Mouse (Mus musculus) spleen, postnatal 36 days (tissue): ENCODE measurements around the gene Gm36079.
"Not testable (repeated sequence)": the region's sequence is repeated elsewhere in the genome, so short reads cannot be mapped to it uniquely, and the experiment has no call there.

Experiments used
- DNase-seq, 2 experiments: peaks; one replicate each; pipeline ENCODE4 v3.0.0; 2022; ENCODE audit warnings: low spot score in 2 of 2, mixed read lengths in 1 of 2

The Gm36079 gene

GRCm38 (mm10) chr13:120015348-120016007 lies 11.3 kb downstream of the Gm36079 start:
- DNase-seq, result not testable (repeated sequence)

- not testable (repeated sequence) for DNase-seq
Measured at GRCm38 (mm10) chr13:120013962-120014361, 12.8 kb downstream of the Gm36079 start.

GRCm38 (mm10) chr13:120013544-120013943 lies 13.3 kb downstream of the Gm36079 start:
- not testable (repeated sequence) for DNase-seq

GRCm38 (mm10) chr13:120010068-120010467 lies 16.7 kb downstream of the Gm36079 start:
- DNase-seq, result not testable (repeated sequence)

GRCm38 (mm10) chr13:119999215-119999614 lies 27.6 kb downstream of the Gm36079 start:
- DNase-seq, result not testable (repeated sequence)

GRCm38 (mm10) chr13:119998442-119999086 lies 28.2 kb downstream of the Gm36079 start:
- not testable (repeated sequence) for DNase-seq

- DNase-seq, result not testable (repeated sequence)
Measured at GRCm38 (mm10) chr13:119991917-119992496, 34.8 kb downstream of the Gm36079 start.

- not testable (repeated sequence) for DNase-seq
Measured at GRCm38 (mm10) chr13:119991264-119991663, 35.5 kb downstream of the Gm36079 start.
